Mouse (Mus musculus) CH12.LX (cell line): ENCODE results near the gene Tbc1d2b. TPM values are rescaled to one million over a fixed set of nuclear protein-coding genes. Genes with fewer than 3 reads are reported as not detected.

Source experiments
- DNase-seq: peaks from one replicate; pipeline ENCODE4 v3.0.0-alpha.2; 2013; ENCODE audit errors: extremely low read depth
- H3K27ac ChIP-seq: 2 replicates; pipeline ENCODE4 v1.5.1; 2012; ENCODE audit warnings: low read depth, mild to moderate bottlenecking, control low read depth, moderate library complexity; ENCODE audit not compliant: insufficient read depth
- H3K27me3 ChIP-seq: replicated peaks from 2 replicates; pipeline ENCODE3; 2012; ENCODE audit warnings: inconsistent platforms
- H3K36me3 ChIP-seq, 2 experiments: replicated peaks in 1 of 2; 2 replicates each; pipeline versions ENCODE3 to v1.6.1; 2012; ENCODE audit warnings: inconsistent platforms in 1 of 2, low read length in 1 of 2, mild to moderate bottlenecking in 1 of 2, mixed read lengths in 1 of 2, moderate library complexity in 1 of 2; ENCODE audit not compliant: control insufficient read depth in 1 of 2, insufficient read depth in 1 of 2
- H3K4me1 ChIP-seq, 2 experiments: 2 replicates each; pipeline ENCODE4 v1.6.1; 2012; ENCODE audit warnings: inconsistent platforms in 1 of 2, moderate library complexity in 1 of 2; ENCODE audit not compliant: insufficient read depth in 2 of 2, control insufficient read depth in 1 of 2
- H3K4me2 ChIP-seq: 2 replicates; pipeline ENCODE4 v1.6.1; 2012; ENCODE audit warnings: low read depth, mild to moderate bottlenecking, control low read depth; ENCODE audit not compliant: poor library complexity, insufficient read depth, severe bottlenecking
- H3K4me3 ChIP-seq, 3 experiments: fragments of 150-350 bp in 1 of 3; sonication (generic) in 1 of 3; replicated peaks in 1 of 3; 2 replicates each; pipeline versions ENCODE3 to v1.5.1; 2011 to 2012; ENCODE audit warnings: low read depth in 2 of 3, low read length in 2 of 3, mild to moderate bottlenecking in 2 of 3, moderate library complexity in 2 of 3, control low read depth in 1 of 3, improper control_type of control experiment in 1 of 3, inconsistent platforms in 1 of 3, mixed read lengths in 1 of 3; ENCODE audit not compliant: poor library complexity in 1 of 3
- H3K79me2 ChIP-seq: replicated peaks from 2 replicates; pipeline ENCODE4 v1.6.1; 2012; ENCODE audit warnings: mild to moderate bottlenecking, moderate library complexity; ENCODE audit not compliant: control insufficient read depth, poor library complexity, insufficient read depth, severe bottlenecking; ENCODE audit errors: extremely low read depth
- H3K9ac ChIP-seq: 2 replicates; pipeline ENCODE4 v1.6.1; 2012; ENCODE audit warnings: low read depth, mild to moderate bottlenecking, control low read depth, moderate library complexity; ENCODE audit not compliant: insufficient read depth
- H3K9me3 ChIP-seq: replicated peaks from 2 replicates; pipeline ENCODE3; 2012; ENCODE audit warnings: low read length, inconsistent platforms, mixed read lengths
- CHD1 ChIP-seq: IDR thresholded peaks from 2 replicates; pipeline ENCODE4 v1.6.1; 2012; ENCODE audit warnings: low read depth, low read length, improper control_type of control experiment, inconsistent platforms
- CHD2 ChIP-seq: IDR thresholded peaks from 2 replicates; pipeline ENCODE4 v1.6.1; 2011; ENCODE audit warnings: low read length, improper control_type of control experiment
- CTCF ChIP-seq, 2 experiments: IDR thresholded peaks in 1 of 2; conservative IDR thresholded peaks in 1 of 2; 2 replicates each; pipeline ENCODE4 v1.5.1; 2011 to 2012; ENCODE audit warnings: low read depth in 2 of 2, low read length in 2 of 2, improper control_type of control experiment in 1 of 2, inconsistent platforms in 1 of 2, mild to moderate bottlenecking in 1 of 2, moderate library complexity in 1 of 2
- ELF1 ChIP-seq: IDR thresholded peaks from 2 replicates; pipeline ENCODE4 v1.6.1; 2014; ENCODE audit warnings: low read depth, mild to moderate bottlenecking, inconsistent platforms, low read length, improper control_type of control experiment
- GABPA ChIP-seq: IDR thresholded peaks from 2 replicates; pipeline ENCODE4 v1.6.1; 2012; ENCODE audit warnings: low read depth, low read length, improper control_type of control experiment, inconsistent platforms; ENCODE audit not compliant: insufficient replicate concordance
- IRF4 ChIP-seq: IDR thresholded peaks from 2 replicates; pipeline ENCODE4 v1.6.1; 2014; ENCODE audit warnings: low read depth, mild to moderate bottlenecking, inconsistent platforms, low read length, improper control_type of control experiment
- JUN ChIP-seq: IDR thresholded peaks from 2 replicates; pipeline ENCODE4 v1.6.1; 2011; ENCODE audit warnings: low read depth, mild to moderate bottlenecking, low read length, improper control_type of control experiment, moderate library complexity; ENCODE audit not compliant: insufficient read depth
- MAZ ChIP-seq: IDR thresholded peaks from 2 replicates; pipeline ENCODE4 v1.6.1; 2012; ENCODE audit warnings: low read depth, mild to moderate bottlenecking, inconsistent platforms, low read length, improper control_type of control experiment, moderate library complexity
- MXI1 ChIP-seq: IDR thresholded peaks from 2 replicates; pipeline ENCODE4 v1.6.1; 2011; ENCODE audit warnings: mild to moderate bottlenecking, low read depth, low read length, improper control_type of control experiment
- NELFE ChIP-seq: IDR thresholded peaks from 2 replicates; pipeline ENCODE4 v1.6.1; 2011; ENCODE audit warnings: low read depth, low read length, improper control_type of control experiment
- POLR2A ChIP-seq: IDR thresholded peaks from 2 replicates; pipeline ENCODE4 v1.6.1; 2011; ENCODE audit warnings: low read depth, mild to moderate bottlenecking, improper control_type of control experiment, low read length
- POLR2AphosphoS2 ChIP-seq: IDR thresholded peaks from 2 replicates; pipeline ENCODE4 v1.6.1; 2011; ENCODE audit warnings: low read depth, low read length, improper control_type of control experiment
- RAD21 ChIP-seq: IDR thresholded peaks from 2 replicates; pipeline ENCODE4 v1.6.1; 2011; ENCODE audit warnings: low read depth, mild to moderate bottlenecking, low read length, improper control_type of control experiment, moderate library complexity
- RCOR1 ChIP-seq: conservative IDR thresholded peaks from 2 replicates; pipeline ENCODE4 v1.6.1; 2012; ENCODE audit warnings: low read depth, mild to moderate bottlenecking, inconsistent platforms, low read length, improper control_type of control experiment
- SMC3 ChIP-seq: IDR thresholded peaks from 2 replicates; pipeline ENCODE4 v1.6.1; 2011; ENCODE audit warnings: low read depth, low read length, improper control_type of control experiment
- TBP ChIP-seq: conservative IDR thresholded peaks from 2 replicates; pipeline ENCODE4 v1.6.1; 2011; ENCODE audit warnings: low read depth, low read length, improper control_type of control experiment
- TCF12 ChIP-seq: IDR thresholded peaks from 2 replicates; pipeline ENCODE4 v1.6.1; 2014; ENCODE audit warnings: low read depth, mild to moderate bottlenecking, inconsistent platforms, low read length, improper control_type of control experiment
- USF2 ChIP-seq: conservative IDR thresholded peaks from 2 replicates; pipeline ENCODE4 v1.6.1; 2011; ENCODE audit warnings: low read depth, low read length, improper control_type of control experiment
- ZC3H11A ChIP-seq: IDR thresholded peaks from 2 replicates; pipeline ENCODE4 v1.6.1; 2012; ENCODE audit warnings: low read depth, mild to moderate bottlenecking, inconsistent platforms, low read length, improper control_type of control experiment
- dilution Hi-C: fragments of 300-500 bp; cut with MboI; formaldehyde crosslinking; loops from 2 replicates; pipeline ENCODE4 v1.14.3; 2020; ENCODE audit warnings: low sequenced_read_pairs; ENCODE audit not compliant: extremely low pct_unique_long_range_greater_than_20kb, extremely low pct_ligation_motif_present
- in situ Hi-C: fragments of 300-500 bp; cut with MboI; formaldehyde crosslinking; loops from 3 replicates; pipeline ENCODE4 v1.14.3; 2019; ENCODE audit warnings: low sequenced_read_pairs, low pct_ligation_motif_present, low pct_unique_long_range_greater_than_20kb, mixed read lengths
- polyA plus RNA-seq: library from polyadenylated mRNA; unstranded; fragments of >175 nt; gene quantifications from 2 replicates; pipeline ENCODE4 v1.2.1, GENCODE M21; 2012; ENCODE audit warnings: low read depth; ENCODE audit not compliant: insufficient read length
- total RNA-seq, 2 experiments: library from RNA; depleted of rRNA; stranded (reverse); fragments of 300-350 nt in 1 of 2; fragments of >200 nt in 1 of 2; gene quantifications; 2 replicates each; pipeline ENCODE4 v1.2.3; 2012 to 2014

Gene Tbc1d2b
- total and polyA plus RNA-seq, 3 experiments, result 0.60 to 1.3 (median 0.76) TPM

GRCm38 (mm10) chr9:90269011-90269681 is 1.5 kb downstream of the Tbc1d2b start:
- Histone ChIP-seq H3K9ac (no peak overlapping the region), H3K79me2 (no peaks in the 10 kb centered on the region)
- in situ Hi-C loops, result no loop called here
- TF ChIP-seq MAZ (no peak), RAD21 (no peak), GABPA (no peak), CTCF (conservative IDR thresholded peaks at IDR 0.05 in 1 of 2, IDR thresholded peaks at IDR 0.05 in 1 of 2; ENCODE audit: low read depth in 2 of 2, low read length in 2 of 2) (no peak), ZC3H11A (no peak), MXI1 (no peak), ELF1 (no peak), USF2 (no peak)
- TF ChIP-seq, all 38 proteins: peak for 0
- H3K27ac ChIP-seq, result no peak overlapping the region
- no peak overlapping the region for H3K4me3 ChIP-seq
- H3K36me3 ChIP-seq, result no peaks in the 10 kb centered on the region
- H3K9me3 ChIP-seq, result no peaks in the 10 kb centered on the region
- no peak for DNase-seq
- peaks cover 0 to 10% of the 10 kb centered on the region in 2 experiments; a peak in 2 of 4 replicates for H3K4me1 ChIP-seq
- dilution Hi-C loops, result no loop called here
- H3K4me2 ChIP-seq, result no peak overlapping the region
- no peaks in the 10 kb centered on the region for H3K27me3 ChIP-seq

DNA sequence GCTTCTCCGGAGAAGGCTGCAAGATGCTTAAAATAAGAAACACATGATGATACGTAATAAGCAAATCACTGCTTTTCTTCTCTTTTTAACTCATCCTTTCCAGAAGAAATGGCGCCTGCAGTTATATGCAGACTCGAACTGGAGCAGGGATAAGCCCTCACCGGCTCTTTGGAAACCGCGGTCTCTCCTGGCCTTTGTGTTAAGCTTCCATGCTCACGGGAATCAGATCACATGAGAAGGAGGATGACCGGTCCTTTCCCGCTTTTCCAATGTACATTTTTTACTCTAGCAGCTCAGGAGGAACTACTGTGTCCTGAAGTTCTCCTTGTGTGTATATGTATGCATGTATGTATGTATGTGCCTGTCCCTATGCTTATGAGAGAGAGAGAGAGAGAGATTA is 3.7 kb downstream of the Tbc1d2b start:
- TF ChIP-seq IRF4, result no peak
- Histone ChIP-seq H3K36me3 (no peaks in the 10 kb centered on the region), H3K27ac (no peak overlapping the region), H3K79me2 (no peaks in the 10 kb centered on the region), H3K9ac (no peak overlapping the region), H3K4me1 (peaks cover 0 to 10% of the 10 kb centered on the region in 2 experiments; a peak in 2 of 4 replicates), H3K4me3 (no peak overlapping the region), H3K27me3 (no peaks in the 10 kb centered on the region), H3K9me3 (no peaks in the 10 kb centered on the region), H3K4me2 (no peak overlapping the region)
- no peak for DNase-seq
- in situ Hi-C loops, result no loop called here
- dilution Hi-C loops, result no loop called here

DNA sequence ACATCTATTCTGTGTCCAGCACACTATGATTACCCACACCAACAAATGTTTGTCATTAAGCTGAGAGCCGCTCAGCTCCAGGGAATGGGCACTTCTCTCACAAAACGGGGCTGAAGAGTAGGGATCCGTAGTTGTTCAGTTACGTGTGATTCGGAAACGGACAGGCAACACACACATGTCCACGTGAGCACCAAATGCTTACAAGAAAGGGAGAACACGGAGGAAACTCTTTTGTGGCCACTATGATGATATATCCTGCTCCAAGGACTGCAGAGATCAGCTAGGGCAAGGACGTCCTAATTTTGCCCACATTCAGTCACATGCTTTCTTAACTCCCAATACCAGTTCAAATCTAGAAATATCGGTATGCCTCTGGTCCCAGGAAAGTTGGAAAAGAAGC is 4.5 kb downstream of the Tbc1d2b start:
- no peak overlapping the region for H3K9ac ChIP-seq

More for the DNA sequence above, 4.5 kb downstream of the Tbc1d2b start:
- TF ChIP-seq POLR2AphosphoS2 (no peak), NELFE (no peak), CHD1 (no peak), CHD2 (no peak), SMC3 (no peak), POLR2A (no peak), TBP (no peak), RCOR1 (no peak), CTCF (conservative IDR thresholded peaks at IDR 0.05 in 1 of 2, IDR thresholded peaks at IDR 0.05 in 1 of 2; ENCODE audit: low read depth in 2 of 2, low read length in 2 of 2) (no peak), TCF12 (no peak), MAZ (no peak), JUN (no peak)
- no peak overlapping the region for H3K4me2 ChIP-seq
- no peaks in the 10 kb centered on the region for H3K36me3 ChIP-seq
- no peaks in the 10 kb centered on the region for H3K27me3 ChIP-seq
- no peaks in the 10 kb centered on the region for H3K9me3 ChIP-seq
- H3K79me2 ChIP-seq, result no peaks in the 10 kb centered on the region
- H3K4me1 ChIP-seq, result peaks cover 1 to 18% of the 10 kb centered on the region in 2 experiments; a peak in 3 of 4 replicates
- in situ Hi-C loops, result no loop called here
- no peak overlapping the region for H3K27ac ChIP-seq
- no peak for DNase-seq
- no peak overlapping the region for H3K4me3 ChIP-seq
- dilution Hi-C loops, result no loop called here
